Mouse (Mus musculus): ENCODE data around the gene D230025D16Rik. TPM values are rescaled to one million over a fixed set of nuclear protein-coding genes. Genes with fewer than 3 reads are reported as not detected.

D230025D16Rik gene
- polyA plus RNA-seq, 1 experiment from 2014 or later = 30.9 TPM

- H3K36me3 ChIP-seq (replicated peaks; ENCODE audit: insufficient read depth, low read length) = peaks cover 56% of the 10 kb centered on the region
- no peak for ATAC-seq
These were observed 10.3 kb downstream of the D230025D16Rik start for GRCm38 (mm10) chr8:105235206-105235605.

GRCm38 (mm10) chr8:105237442-105238142 lies 12.6 kb downstream of the D230025D16Rik start:
- TF ChIP-seq CTCF (IDR thresholded peaks at IDR 0.05; ENCODE audit: low read depth) (no peak), EP300 (IDR thresholded peaks at IDR 0.05; ENCODE audit: low read depth) (no peak)
- H3K4me1 ChIP-seq (ENCODE audit: insufficient read depth) = peaks cover 6% of the 10 kb centered on the region
- H3K27me3 ChIP-seq (ENCODE audit: insufficient read depth, low read length) = no peaks in the 10 kb centered on the region
- no peak overlapping the region for H3K4me3 ChIP-seq (ENCODE audit: low read depth, low read length)
- no peak for ATAC-seq
- no peaks in the 10 kb centered on the region for H3K9me3 ChIP-seq (ENCODE audit: low read length)
- H3K4me2 ChIP-seq (ENCODE audit: low read depth, low read length) = no peak overlapping the region
- peaks cover 66% of the 10 kb centered on the region for H3K36me3 ChIP-seq (replicated peaks; ENCODE audit: insufficient read depth, low read length)
- DNase-seq = no peak
- no peak overlapping the region for H3K27ac ChIP-seq (ENCODE audit: low read depth)
- 77% methylated on average over 14 of the region's 14 CpGs for WGBS (ENCODE audit: insufficient replicate concordance)
- H3K9ac ChIP-seq (replicated peaks) = no peak overlapping the region

More at GRCm38 (mm10) chr8:105235206-105235605, 10.3 kb downstream of the D230025D16Rik start:
- H3K4me1 ChIP-seq (ENCODE audit: insufficient read depth) = peaks cover 11% of the 10 kb centered on the region
- no peaks in the 10 kb centered on the region for H3K27me3 ChIP-seq (ENCODE audit: insufficient read depth, low read length)
- no peak overlapping the region for H3K9ac ChIP-seq (replicated peaks)
- DNase-seq = no peak
- WGBS (ENCODE audit: insufficient replicate concordance) = 81% methylated on average over 1 of the region's 1 CpGs
- H3K9me3 ChIP-seq (ENCODE audit: low read length) = no peaks in the 10 kb centered on the region
- no peak overlapping the region for H3K4me3 ChIP-seq (ENCODE audit: low read depth, low read length)
- no peak overlapping the region for H3K4me2 ChIP-seq (ENCODE audit: low read depth, low read length)
- TF ChIP-seq EP300 (IDR thresholded peaks at IDR 0.05; ENCODE audit: low read depth) (no peak), CTCF (IDR thresholded peaks at IDR 0.05; ENCODE audit: low read depth) (no peak)
- no peak overlapping the region for H3K27ac ChIP-seq (ENCODE audit: low read depth)

GRCm38 (mm10) chr8:105241016-105241415 lies 16.1 kb downstream of the D230025D16Rik start:
- H3K4me3 ChIP-seq (ENCODE audit: low read depth, low read length) = no peak overlapping the region
- 94% methylated on average over 7 of the region's 7 CpGs for WGBS (ENCODE audit: insufficient replicate concordance)
- H3K36me3 ChIP-seq (replicated peaks; ENCODE audit: insufficient read depth, low read length) = peaks cover 60% of the 10 kb centered on the region
- H3K9ac ChIP-seq (replicated peaks) = no peak overlapping the region
- DNase-seq (no peak), ATAC-seq (no peak)
- H3K9me3 ChIP-seq (ENCODE audit: low read length) = no peaks in the 10 kb centered on the region
- H3K27me3 ChIP-seq (ENCODE audit: insufficient read depth, low read length) = no peaks in the 10 kb centered on the region
- TF ChIP-seq CTCF (IDR thresholded peaks at IDR 0.05; ENCODE audit: low read depth) (no peak), EP300 (IDR thresholded peaks at IDR 0.05; ENCODE audit: low read depth) (no peak)
- no peak overlapping the region for H3K27ac ChIP-seq (ENCODE audit: low read depth)
- H3K4me1 ChIP-seq (ENCODE audit: insufficient read depth) = no peaks in the 10 kb centered on the region
- H3K4me2 ChIP-seq (ENCODE audit: low read depth, low read length) = no peak overlapping the region

GRCm38 (mm10) chr8:105251954-105252353 lies 27.0 kb downstream of the D230025D16Rik start:
- no peak overlapping the region for H3K9ac ChIP-seq (replicated peaks)
- 93% methylated on average over 6 of the region's 6 CpGs for WGBS (ENCODE audit: insufficient replicate concordance)
- H3K36me3 ChIP-seq (replicated peaks; ENCODE audit: insufficient read depth, low read length) = peaks cover 59% of the 10 kb centered on the region
- ATAC-seq (no peak), DNase-seq (no peak)
- H3K4me1 ChIP-seq (ENCODE audit: insufficient read depth) = peaks cover 21% of the 10 kb centered on the region
- H3K4me2 ChIP-seq (ENCODE audit: low read depth, low read length) = no peak overlapping the region
- no peak for TF ChIP-seq CTCF (IDR thresholded peaks at IDR 0.05; ENCODE audit: low read depth)
- no peak for TF ChIP-seq EP300 (IDR thresholded peaks at IDR 0.05; ENCODE audit: low read depth)
- H3K9me3 ChIP-seq (ENCODE audit: low read length) = no peaks in the 10 kb centered on the region
- H3K27me3 ChIP-seq (ENCODE audit: insufficient read depth, low read length) = no peaks in the 10 kb centered on the region
- no peak overlapping the region for H3K4me3 ChIP-seq (ENCODE audit: low read depth, low read length)
- H3K27ac ChIP-seq (ENCODE audit: low read depth) = no peak overlapping the region

GRCm38 (mm10) chr8:105252680-105253537 lies 28.0 kb downstream of the D230025D16Rik start:
- DNase-seq (no peak), ATAC-seq (no peak)
- 69% methylated on average over 10 of the region's 10 CpGs for WGBS (ENCODE audit: insufficient replicate concordance)
- no peaks in the 10 kb centered on the region for H3K9me3 ChIP-seq (ENCODE audit: low read length)
- peaks cover 50% of the 10 kb centered on the region for H3K36me3 ChIP-seq (replicated peaks; ENCODE audit: insufficient read depth, low read length)
- TF ChIP-seq CTCF (IDR thresholded peaks at IDR 0.05; ENCODE audit: low read depth) (no peak), EP300 (IDR thresholded peaks at IDR 0.05; ENCODE audit: low read depth) (no peak)
- H3K27ac ChIP-seq (ENCODE audit: low read depth) = no peak overlapping the region
- H3K27me3 ChIP-seq (ENCODE audit: insufficient read depth, low read length) = no peaks in the 10 kb centered on the region
- no peak overlapping the region for H3K4me3 ChIP-seq (ENCODE audit: low read depth, low read length)
- H3K9ac ChIP-seq (replicated peaks) = no peak overlapping the region
- H3K4me1 ChIP-seq (ENCODE audit: insufficient read depth) = peaks cover 21% of the 10 kb centered on the region
- no peak overlapping the region for H3K4me2 ChIP-seq (ENCODE audit: low read depth, low read length)

- Histone ChIP-seq H3K4me3 (ENCODE audit: low read depth, low read length) (peak overlapping the region; percentile 58), H3K9me3 (ENCODE audit: low read length) (no peaks in the 10 kb centered on the region), H3K27ac (ENCODE audit: low read depth) (no peak overlapping the region), H3K27me3 (ENCODE audit: insufficient read depth, low read length) (peaks cover 3% of the 10 kb centered on the region; the same call in 1 of the 2 replicates), H3K4me1 (ENCODE audit: insufficient read depth) (peaks cover 23% of the 10 kb centered on the region), H3K9ac (replicated peaks) (0 out of 2 replicates have a peak overlapping the region, but pooled peaks have one; percentile 59), H3K36me3 (replicated peaks; ENCODE audit: insufficient read depth, low read length) (peaks cover 42% of the 10 kb centered on the region), H3K4me2 (ENCODE audit: low read depth, low read length) (peak overlapping the region; percentile 93)
- WGBS (ENCODE audit: insufficient replicate concordance) = 52% methylated on average over 20 of the region's 20 CpGs
- ATAC-seq (no peak), DNase-seq (no peak)
- TF ChIP-seq CTCF (IDR thresholded peaks at IDR 0.05; ENCODE audit: low read depth) (no peak), EP300 (IDR thresholded peaks at IDR 0.05; ENCODE audit: low read depth) (no peak)
These were observed 28.8 kb downstream of the D230025D16Rik start for GRCm38 (mm10) chr8:105253766-105254151.
